Mouse (Mus musculus): ENCODE results near the gene Camk2b.
"Not testable (repeated sequence)": the region's sequence is repeated elsewhere in the genome, so short reads cannot be mapped to it uniquely, and the experiment has no call there.

The Camk2b gene

DNA sequence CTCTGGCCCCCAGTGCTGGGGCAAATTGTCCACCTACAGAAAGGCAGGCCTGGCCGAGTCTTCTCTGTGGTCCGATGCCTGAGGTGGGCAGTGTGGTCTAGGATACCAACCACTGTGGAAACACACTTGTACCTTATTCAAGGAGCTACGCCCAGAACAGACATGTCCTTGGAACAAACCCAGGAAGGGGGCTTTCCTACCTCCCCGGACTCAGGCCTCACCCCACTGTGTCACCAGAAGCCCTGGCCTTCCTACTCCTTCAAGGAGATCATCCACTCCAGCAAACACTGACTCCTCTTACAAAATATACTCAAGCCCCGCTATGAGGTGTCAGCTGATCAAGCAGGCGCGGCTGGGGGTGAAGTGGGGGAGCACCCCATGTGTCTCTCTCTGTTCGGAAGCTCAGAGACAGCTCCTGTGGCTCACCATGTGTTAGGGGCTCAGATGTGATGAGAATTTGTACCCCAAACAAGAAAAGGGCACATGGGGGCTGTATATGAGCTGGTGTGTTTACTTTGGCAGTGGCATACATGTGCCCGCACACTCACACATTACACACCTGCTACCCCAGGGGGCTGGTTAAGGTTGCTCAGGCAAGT is 49.3 kb downstream of the Camk2b start:
- DNase-seq (ENCODE audit: extremely low read depth, insufficient read length, low spot score) = no peak

DNA sequence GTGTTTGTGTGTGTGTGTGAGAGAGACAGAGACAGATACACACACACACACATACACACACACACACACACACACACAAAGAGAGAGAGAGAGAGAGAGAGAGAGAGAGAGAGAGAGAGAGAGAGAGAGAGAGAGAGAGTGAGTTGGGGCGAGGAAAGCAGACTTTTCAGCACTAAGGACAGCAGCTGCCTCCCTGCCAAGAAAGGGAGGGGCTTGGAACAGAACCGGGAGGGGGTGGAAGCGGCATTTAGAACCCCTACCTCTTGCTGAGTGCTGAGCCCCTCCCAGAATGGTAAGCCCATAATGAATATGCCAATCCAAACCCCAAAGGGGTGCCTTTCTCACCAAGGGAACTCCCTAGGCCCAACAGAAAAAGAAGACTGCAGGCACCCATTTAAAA is 49.8 kb downstream of the Camk2b start:
- DNase-seq (ENCODE audit: extremely low read depth, insufficient read length, low spot score) = no peak

DNA sequence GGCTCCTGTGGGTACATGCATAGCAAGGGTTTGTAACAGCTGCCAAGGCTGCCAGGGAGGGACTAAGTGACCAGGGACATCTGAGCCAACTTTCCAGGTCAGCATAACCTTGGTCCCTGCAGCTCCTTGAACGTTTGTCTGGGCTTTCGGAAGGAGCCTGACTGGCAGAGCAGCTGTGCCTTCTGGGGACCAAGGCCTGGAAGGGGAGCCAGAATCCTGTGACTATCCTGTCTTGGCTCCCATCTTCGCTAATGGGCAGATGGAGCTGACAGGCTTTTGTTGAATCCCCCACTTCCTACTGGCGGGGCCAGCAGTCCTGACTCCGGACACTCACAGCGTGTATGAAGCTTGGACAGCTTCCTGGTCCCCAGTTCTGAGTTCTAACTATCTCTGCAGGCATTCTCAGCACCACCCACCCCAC is 51.1 kb downstream of the Camk2b start:
- no peak for DNase-seq (ENCODE audit: extremely low read depth, insufficient read length, low spot score)

DNA sequence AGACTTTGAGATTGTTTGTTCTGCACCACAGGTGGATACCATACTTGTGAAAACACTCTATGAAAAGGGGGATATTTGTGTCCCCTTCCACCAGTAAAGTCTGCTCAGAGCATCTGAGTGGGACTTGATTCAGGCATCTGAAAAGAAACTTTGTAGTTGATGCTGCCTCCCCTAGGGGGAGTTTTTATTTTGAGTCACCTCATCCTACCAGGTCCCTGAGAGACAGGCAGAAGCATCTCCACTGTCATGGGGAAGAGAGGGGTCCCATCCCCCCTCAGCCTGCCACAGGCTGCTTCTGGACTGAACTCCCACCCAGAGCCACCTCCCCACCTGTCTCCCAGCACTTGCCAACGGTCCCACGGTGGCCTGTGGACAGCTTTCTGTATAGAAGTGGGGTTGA is 52.8 kb downstream of the Camk2b start:
- DNase-seq (ENCODE audit: extremely low read depth, insufficient read length, low spot score) = no peak

DNA sequence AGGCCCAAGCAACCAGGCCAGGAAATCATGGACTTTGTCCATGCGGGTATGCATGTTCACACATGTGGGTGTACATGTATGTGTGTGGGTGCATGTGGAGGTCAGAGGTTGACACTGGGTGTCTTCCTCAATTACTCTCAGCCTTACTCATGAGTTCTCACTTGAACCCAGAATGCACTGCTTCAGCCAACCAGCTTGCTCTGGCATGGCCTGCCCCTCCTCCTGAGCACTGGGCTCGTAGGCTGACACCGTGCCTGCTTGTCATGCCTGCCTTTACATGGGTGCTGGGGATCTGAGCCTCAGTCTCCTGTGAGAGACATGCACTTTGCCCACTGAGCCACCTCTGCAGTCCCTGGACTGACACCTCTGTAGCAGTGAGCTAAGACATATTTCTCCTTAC is 54.3 kb downstream of the Camk2b start:
- DNase-seq (ENCODE audit: extremely low read depth, insufficient read length, low spot score) = no peak

DNA sequence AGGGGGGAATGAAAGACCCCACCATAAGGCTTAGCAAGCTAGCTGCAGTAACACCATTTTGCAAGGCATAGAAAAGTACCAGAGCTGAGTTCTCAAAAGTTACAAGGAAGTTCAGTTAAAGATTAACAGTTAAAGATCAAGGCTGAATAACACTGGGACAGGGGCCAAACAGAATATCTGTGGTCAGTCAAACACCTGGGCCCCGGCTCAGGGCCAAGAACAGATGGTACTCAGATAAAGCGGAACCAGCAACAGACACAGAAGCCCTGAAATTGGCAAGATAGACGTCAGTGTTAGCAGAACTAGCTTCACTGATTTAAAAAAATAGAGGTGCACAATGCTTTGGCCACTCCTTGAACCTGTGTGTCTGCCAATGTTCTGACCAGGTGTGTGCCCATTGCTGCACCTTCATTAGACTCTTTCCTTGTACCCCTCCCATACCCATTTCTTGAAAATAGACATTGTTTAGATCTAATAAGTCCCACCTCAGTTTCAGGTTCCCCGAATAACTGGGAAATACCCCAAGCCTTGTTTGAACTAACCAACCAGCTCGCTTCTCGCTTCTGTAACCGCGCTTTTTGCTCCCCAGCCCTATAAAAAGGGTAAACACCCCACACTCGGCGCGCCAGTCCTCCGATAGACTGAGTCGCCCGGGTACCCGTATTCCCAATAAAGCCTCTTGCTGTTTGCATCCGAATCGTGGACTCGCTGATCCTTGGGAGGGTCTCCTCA is 55.2 kb downstream of the Camk2b start:
- not testable (repeated sequence) for DNase-seq (ENCODE audit: extremely low read depth, insufficient read length, low spot score)

DNA sequence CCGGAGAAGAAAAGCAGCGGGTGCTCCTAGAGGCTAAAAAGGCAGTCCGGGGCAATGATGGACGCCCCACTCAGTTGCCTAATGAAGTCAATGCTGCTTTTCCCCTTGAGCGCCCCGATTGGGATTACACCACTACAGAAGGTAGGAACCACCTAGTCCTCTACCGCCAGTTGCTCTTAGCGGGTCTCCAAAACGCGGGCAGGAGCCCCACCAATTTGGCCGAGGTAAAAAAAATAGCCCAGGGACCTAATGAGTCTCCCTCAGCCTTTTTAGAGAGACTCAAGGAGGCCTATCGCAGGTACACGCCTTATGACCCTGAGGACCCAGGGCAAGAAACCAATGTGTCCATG is 58.4 kb downstream of the Camk2b start:
- not testable (repeated sequence) for DNase-seq (ENCODE audit: extremely low read depth, insufficient read length, low spot score)

DNA sequence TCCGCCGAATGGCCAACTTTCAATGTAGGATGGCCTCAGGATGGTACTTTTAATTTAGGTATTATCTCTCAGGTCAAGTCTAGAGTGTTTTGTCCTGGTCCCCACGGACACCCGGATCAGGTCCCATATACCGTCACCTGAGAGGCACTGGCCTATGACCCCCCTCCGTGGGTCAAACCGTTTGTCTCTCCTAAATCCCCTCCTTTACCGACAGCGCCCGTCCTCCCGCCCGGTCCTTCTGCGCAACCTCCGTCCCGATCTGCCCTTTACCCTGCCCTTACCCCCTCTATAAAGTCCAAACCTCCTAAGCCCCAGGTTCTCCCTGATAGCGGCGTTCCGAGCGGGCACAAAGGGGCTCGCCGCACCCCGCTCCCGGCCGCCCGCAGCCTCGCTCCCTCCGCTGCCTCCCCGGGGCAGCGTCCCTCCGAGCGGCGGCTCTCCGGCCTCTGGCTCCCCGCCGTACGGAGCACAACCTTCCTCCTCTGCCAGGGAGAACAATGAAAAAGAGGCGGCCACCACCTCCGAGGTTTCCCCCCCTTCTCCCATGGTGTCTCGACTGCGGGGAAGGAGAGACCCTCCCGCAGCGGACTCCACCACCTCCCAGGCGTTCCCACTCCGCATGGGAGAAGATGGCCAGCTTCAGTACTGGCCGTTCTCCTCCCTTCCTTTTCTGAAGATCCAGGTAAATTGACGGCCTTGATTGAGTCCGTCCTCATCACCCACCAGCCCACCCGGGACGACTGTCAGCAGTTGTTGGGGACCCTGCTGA is 59.0 kb downstream of the Camk2b start:
- DNase-seq (ENCODE audit: extremely low read depth, insufficient read length, low spot score) = not testable (repeated sequence)

DNA sequence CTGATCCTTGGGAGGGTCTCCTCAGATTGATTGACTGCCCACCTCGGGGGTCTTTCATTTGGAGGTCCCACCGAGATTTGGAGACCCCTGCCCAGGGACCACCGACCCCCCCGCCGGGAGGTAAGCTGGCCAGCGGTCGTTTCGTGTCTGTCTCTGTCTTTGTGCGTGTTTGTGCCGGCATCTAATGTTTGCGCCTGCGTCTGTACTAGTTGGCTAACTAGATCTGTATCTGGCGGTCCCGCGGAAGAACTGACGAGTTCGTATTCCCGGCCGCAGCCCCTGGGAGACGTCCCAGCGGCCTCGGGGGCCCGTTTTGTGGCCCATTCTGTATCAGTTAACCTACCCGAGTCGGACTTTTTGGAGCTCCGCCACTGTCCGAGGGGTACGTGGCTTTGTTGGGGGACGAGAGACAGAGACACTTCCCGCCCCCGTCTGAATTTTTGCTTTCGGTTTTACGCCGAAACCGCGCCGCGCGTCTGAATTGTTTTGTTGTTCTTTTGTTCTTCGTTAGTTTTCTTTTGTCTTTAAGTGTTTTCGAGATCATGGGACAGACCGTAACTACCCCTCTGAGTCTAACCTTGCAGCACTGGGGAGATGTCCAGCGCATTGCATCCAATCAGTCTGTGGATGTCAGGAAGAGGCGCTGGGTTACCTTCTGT is 59.7 kb downstream of the Camk2b start:
- DNase-seq (ENCODE audit: extremely low read depth, insufficient read length, low spot score) = not testable (repeated sequence)

DNA sequence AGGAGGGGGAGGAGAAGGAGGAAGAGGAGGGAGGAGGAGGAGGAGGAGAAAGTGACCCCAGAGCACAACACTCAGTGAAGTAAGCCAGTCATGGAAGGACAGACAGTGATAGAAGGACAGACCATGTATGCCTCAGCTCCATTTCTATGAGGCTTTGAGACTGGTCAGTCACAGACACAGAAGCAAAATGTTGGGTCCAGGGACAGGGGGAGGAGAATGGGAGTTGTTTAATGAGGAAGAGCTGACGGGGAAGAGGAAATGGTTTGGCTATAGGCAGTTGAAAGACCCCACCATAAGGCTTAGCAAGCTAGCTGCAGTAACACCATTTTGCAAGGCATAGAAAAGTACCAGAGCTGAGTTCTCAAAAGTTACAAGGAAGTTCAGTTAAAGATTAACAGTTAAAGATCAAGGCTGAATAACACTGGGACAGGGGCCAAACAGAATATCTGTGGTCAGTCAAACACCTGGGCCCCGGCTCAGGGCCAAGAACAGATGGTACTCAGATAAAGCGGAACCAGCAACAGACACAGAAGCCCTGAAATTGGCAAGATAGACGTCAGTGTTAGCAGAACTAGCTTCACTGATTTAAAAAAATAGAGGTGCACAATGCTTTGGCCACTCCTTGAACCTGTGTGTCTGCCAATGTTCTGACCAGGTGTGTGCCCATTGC is 60.7 kb downstream of the Camk2b start:
- DNase-seq (ENCODE audit: extremely low read depth, insufficient read length, low spot score) = not testable (repeated sequence)

DNA sequence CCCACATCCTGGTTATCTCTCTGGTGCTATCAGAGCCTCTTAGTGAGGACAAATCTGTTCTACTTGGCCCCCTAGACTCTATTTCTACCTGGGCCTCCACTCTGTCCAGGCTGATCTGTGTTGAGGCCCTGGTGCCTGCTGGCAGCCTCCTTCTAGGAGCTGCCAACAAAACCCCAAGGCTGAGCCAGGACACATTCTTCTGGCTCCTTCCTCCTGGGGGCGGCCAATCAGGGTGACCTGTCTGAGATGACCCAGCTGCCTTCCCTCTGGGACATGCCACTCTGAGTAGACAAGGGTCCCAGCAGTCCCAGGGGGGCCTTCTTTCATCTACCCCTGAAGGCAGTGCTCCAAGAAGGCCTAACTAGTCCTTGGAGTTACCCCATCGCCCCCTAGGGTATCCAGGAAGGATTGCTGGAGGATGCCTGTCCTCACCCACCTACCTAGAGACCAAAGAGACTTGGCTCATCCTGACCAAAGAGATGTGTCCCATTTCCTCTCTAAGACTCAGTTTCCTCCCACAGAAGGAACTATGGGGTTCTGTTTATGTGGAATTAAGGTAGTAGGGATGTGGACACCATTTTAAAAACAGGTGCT is 63.0 kb downstream of the Camk2b start:
- peak; percentile 58 for DNase-seq (ENCODE audit: extremely low read depth, insufficient read length, low spot score)

DNA sequence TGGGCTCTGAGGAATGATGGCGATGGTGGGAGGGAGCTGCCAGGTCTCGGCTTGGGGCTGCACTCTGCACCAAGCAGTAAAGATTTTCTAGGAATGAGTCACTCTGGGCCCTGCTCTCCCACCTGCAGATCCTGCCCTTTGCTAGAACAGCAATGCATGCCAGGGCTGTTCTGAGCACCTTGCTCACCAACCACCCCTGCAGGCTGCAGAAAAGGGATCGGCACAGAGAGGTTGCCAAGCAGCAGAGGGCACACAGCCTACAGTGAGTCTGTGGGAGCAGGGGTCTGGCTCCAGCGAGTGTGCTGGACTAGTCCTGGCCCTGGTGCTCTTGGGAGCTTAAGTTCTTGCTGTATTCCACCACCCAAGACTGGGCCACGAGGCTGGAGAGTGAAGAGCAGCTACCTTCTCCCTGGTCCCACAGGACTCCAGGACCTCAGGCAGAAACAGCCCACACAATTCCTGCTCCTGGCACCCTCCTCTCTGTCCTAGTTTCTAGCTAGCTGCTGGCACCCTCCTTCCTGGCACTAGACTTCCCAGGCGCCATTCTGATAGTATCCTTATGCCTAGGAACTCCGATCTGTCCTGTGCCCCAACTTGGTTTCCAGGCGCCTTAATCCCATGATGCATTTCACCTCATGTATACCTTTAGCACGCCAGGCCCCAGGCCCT is 64.0 kb downstream of the Camk2b start:
- peak; percentile 77 for DNase-seq (ENCODE audit: extremely low read depth, insufficient read length, low spot score)

DNA sequence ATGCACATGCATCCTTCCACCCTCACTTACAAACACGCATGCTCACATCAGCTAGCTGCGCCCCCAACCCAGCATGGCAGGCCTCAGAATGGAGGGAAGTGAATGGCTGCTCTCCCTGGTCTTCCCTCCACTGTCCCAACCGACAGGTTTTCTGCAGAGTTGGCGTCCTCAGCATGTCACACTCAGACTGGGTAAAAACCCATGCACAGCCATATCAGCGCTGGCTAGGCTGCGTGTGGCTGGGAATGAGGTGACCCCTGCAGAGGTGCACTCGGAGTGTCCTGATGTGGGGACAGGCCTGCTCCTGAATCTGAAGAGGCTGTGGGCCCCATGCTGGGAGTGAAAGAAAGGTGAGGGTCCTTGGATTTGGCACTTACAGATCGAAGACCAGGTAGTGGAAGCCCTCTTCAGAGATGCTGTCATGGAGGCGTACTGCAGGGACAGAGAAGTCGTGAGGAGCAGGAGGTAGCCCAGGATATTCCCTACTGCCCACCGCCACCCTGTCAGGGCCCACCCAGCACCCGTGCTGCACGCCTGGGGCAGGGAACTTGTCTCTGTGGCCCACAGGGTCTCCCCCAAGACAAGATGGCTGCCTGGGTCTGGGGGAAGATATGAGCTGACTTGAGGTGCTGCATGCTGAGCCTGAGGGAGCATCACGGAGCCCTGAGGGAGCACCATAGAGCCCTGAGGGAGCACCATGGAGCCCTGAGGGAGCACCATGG is 65.0 kb downstream of the Camk2b start:
- no peak for DNase-seq (ENCODE audit: extremely low read depth, insufficient read length, low spot score)

DNA sequence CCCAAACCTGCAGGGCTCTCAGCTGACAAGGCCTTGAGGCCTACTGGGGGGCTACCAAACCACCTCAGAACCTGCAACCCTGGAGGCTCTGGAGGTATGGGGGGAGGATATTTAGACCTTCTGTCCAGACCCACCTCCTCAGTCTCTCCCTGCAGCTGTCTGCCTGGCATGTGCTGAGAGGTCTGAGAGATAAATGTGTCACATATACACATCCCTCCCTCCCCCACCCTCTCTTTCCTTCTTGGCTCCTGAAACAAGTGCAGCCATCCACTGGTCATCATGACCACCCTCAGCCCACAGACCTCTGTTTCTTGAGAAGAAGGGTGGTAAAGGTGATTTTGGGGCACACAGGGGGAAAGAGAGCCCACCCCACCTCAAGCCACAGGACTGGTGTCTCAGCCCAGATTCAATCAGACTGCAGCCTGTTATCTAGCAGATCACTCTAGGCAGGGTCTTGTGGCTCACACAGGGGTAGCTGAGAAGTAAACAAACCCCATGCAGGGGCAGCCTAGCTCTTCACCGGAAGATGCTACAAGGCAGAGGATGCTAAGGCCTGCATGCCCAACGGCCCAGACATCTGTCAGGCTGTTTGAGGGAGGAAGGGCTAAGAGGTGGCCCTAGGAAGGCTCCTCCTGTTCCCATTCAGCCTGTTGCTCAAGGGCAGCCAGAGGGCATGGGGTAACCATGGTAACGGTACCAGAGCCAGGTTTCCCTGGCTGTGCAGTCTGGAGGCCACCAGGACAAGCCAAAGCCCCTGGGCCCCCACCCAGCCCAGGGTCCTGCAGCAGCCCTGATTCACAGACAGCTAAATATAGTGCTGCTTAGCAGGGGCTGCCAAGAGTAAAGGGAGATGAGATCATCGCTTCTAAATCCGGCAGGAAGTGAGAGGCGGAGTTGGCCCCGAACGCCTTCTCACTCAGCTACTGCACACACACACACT is 66.1 kb downstream of the Camk2b start:
- peak; percentile 93 for DNase-seq (ENCODE audit: extremely low read depth, insufficient read length, low spot score)

DNA sequence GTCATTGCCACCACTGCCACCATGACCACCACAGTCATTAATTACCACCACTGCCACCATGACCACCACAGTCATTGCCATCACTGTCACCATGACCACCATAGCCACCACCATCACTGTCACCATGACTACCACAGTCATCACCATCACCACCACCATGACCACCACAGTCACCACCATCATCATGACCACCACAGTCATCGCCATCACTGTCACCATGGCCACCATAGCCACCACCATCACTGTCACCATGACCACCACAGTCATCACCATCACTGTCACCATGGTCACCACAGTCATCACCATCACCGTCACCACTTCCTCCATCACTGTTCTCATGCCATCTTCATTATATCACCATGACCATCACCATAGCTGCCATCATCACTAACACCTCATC is 67.7 kb downstream of the Camk2b start:
- no peak for DNase-seq (ENCODE audit: extremely low read depth, insufficient read length, low spot score)

DNA sequence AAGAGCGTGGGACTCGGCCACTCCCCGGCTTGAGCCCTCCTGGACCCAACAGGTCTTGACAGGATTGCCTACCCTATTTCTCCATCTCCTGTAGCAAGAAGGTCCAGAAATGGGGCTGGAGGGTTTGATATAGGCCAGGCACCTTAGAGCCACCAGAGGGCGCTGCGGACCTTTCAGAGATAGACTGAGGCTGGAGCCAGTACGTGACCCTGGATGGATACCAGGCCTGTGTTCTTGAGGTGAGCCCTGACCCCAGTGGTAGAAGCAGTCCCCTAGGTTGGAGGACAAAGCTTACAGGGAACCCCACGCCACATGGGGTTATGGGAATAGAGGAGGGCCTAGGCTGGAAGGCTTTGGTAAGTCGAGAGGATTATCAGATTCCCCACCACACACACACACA is 70.2 kb downstream of the Camk2b start:
- peak; percentile 56 for DNase-seq (ENCODE audit: extremely low read depth, insufficient read length, low spot score)

DNA sequence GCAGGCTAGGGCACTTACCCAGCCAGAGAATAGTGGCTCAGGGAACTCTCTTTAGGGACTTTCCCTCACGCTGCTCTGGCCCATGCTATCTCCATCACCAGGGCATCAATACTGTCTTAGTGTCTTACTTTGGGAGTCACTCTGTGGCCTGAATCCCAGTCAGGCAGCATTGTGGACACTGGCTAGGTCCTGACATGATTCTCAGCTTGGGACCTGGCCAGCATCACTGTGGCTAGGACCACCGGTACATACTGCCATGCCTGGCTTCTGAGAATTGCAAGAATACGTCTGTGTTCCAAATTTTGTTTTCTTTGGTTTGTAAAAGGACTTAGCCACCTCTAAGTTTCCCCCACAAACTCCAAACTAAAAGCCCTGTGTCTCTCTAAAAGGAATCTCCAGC is 71.3 kb downstream of the Camk2b start:
- no peak for DNase-seq (ENCODE audit: extremely low read depth, insufficient read length, low spot score)

DNA sequence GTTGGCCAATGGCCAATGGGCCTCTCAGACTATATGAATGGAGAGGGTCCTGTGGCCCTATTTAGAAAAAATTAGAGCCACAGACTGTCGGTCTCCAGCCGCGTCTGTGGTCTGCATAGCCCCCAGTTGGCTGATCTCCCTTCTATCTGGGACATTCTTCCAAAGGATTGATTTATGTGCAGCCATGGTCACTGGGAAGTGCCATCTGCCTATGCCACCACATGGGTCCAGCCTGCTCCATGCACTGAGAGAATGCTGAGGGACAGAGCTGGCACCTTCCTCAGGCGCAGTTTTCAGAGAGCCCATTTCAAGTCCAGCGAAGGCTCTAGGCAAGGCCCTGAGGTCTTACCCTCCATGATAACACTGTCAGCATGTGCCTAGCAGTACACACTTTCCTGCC is 72.0 kb downstream of the Camk2b start:
- DNase-seq (ENCODE audit: extremely low read depth, insufficient read length, low spot score) = no peak

All from 3134 (cell line).